Mouse (Mus musculus): ENCODE results near the gene Aldh1l1.
"Not testable (repeated sequence)": the region's sequence is repeated elsewhere in the genome, so short reads cannot be mapped to it uniquely, and the experiment has no call there.

The Aldh1l1 gene

DNA sequence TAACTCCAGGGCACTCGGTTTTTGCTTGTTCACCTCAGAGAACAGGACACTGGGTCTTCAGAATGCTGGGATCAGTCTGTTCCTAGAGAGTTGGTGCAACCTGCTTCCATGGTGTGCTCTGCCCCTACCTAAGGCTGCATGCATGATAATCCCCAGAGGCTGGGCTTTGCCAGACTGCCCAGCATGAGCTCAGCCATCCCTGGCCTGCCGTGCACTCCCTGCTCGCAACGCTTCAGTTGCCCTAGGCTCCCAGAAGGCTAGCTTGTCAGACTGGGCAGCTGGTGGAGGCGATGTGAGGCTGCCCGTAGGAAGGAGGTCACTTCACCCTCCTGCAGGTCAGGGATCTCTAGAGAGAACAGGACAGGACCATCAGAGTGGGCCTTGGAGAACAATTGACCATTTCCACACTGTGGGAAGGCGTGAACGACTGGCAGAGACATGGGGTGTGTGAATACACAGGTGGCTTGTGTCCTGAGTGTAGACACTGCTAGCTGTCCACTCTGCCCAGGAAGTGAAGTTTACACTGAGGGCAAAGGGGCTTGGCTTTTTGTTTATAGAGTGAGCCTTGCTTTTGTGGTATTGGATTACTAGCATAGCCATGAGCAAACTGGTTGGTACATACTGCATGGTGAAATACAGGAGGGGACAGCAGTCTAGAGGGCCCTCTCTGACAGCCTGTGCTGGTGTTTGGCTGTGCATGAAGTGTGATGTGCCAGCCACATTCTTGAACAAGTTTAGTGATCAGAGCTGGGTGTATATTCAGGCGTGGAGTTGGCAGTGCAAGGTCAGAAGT lies 134.8 kb downstream of the Aldh1l1 start:
- DNase-seq (ENCODE audit: low spot score) = no peak

- no peak for DNase-seq (ENCODE audit: low spot score)
These were observed 135.3 kb downstream of the Aldh1l1 start for GRCm38 (mm10) chr6:90621584-90621890.

DNA sequence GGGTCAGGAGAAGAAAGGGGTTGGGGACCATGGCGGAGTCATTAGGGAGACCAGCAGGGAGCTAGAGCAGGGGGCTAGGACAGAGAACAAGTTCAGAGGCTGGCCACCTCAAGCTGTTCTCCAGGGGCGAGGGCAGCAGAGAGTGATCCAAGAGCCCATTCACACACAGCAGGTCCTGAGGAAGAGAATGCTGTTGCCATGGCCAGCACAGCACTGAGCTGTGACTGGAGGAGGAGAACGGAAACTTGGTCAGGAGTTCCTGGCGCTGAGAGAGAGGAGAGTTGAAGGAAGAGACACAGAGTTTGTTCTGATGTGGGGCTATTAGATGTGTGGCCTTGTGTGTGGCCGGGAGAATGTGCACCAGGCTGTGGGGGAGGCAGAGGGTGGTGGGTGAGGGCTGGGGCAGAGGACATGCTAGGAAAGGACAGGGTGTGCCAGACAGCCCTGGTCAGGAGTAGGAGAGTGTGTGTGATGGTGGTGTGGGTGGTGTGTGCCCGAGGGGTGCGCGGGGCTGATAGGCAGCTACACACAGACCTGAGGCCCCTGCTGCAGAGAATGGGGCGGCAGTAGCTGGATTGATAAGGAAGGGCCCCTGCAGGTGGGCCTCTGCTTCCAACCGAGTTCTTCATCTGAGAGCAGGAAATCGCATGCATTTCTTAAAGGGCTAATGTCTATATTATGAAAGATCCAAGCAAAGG lies 136.7 kb downstream of the Aldh1l1 start:
- peak; percentile 36 for DNase-seq (ENCODE audit: low spot score)

DNA sequence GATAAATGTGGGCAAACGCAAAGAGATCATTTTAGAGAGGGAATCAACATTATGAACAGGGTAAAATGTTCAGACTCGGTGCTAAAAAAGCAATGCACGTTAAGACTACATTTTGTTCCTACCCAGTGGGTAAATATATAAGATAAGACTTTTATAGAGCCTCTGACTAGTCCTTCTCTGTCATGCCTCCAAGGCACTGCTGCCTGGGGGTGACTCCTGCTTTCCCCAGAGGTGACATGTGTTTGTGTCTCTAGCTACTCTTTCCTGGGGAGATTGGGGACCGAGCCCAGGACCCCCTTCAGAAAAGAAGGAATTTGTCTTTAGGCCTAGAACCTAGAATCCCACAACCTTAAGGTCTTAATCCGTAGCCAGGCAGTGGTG lies 137.2 kb downstream of the Aldh1l1 start:
- DNase-seq (ENCODE audit: low spot score) = no peak

- DNase-seq (ENCODE audit: low spot score) = no peak
These were observed 138.0 kb downstream of the Aldh1l1 start for GRCm38 (mm10) chr6:90624184-90624583.

DNA sequence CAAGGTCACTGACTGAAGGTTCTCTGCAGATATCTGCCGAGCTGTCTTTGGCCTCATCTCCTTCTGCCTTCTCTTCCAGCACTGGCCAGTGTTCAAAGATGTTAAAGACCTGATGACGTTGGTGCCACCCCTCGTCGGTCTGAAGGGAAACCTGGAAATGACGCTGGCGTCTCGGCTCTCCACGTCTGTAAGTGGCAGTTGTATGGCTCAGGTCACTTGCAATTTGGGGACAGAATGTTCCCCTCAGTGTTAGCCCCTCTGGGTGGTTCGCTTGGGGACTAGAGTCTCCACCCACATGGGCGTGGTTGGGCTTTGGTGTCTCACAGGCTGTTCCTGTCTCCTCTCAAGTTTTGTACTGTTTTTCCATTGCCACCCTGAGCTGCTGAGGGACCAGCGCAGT lies 138.5 kb downstream of the Aldh1l1 start:
- no peak for DNase-seq (ENCODE audit: low spot score)

- DNase-seq (ENCODE audit: low spot score) = no peak
These were observed 139.2 kb downstream of the Aldh1l1 start for GRCm38 (mm10) chr6:90625207-90625994.

- DNase-seq (ENCODE audit: low spot score) = no peak
These were observed 141.3 kb downstream of the Aldh1l1 start for GRCm38 (mm10) chr6:90627556-90627955.

DNA sequence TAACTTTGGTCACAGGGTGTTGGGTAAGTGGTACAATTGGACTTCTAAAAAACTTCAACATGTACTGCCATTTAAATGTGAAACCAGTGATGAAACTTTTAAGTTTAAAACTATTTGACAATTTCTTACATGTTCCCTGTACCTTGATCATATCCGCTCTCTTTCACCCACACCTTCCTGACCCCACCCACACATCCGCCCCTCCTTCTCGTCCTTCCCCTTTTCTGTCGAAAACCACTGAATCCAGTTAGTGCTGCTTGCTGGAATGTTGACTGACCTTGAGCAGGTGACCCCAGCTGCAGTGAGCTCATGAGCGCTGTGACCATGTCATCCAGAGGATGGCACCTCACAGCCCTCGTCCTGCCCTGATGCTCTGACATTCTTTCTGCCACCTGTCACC lies 143.3 kb downstream of the Aldh1l1 start:
- DNase-seq (ENCODE audit: low spot score) = no peak

GRCm38 (mm10) chr6:90630427-90630826 lies 144.2 kb downstream of the Aldh1l1 start:
- DNase-seq (ENCODE audit: low spot score) = no peak

DNA sequence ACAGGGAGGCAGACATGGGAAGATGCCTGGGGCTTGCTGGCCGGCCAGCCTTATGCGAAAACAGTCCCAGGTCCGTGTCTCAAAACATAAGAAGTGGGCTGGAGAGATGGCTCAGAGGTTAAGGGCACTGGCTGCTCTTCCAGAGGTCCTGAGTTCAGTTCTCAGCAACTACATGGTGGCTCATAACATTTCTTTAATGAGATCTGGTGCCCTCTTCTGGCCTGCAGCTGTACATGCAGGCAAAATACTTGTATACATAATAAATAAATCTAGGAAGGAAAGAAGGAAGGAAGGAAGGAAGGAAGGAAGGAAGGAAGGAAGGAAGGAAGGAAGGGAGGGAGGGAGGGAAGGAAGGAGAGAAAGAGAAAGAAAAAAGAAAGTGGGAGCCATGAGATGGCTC lies 146.3 kb downstream of the Aldh1l1 start:
- DNase-seq (ENCODE audit: low spot score) = not testable (repeated sequence)

- no peak for DNase-seq (ENCODE audit: low spot score)
These were observed 148.9 kb downstream of the Aldh1l1 start for GRCm38 (mm10) chr6:90635081-90635480.

- DNase-seq (ENCODE audit: low spot score) = no peak
These were observed 149.4 kb downstream of the Aldh1l1 start for GRCm38 (mm10) chr6:90635611-90636010.

GRCm38 (mm10) chr6:90643057-90643456 lies 156.8 kb downstream of the Aldh1l1 start:
- no peak for DNase-seq (ENCODE audit: low spot score)

- DNase-seq (ENCODE audit: low spot score) = no peak
These were observed 158.7 kb downstream of the Aldh1l1 start for GRCm38 (mm10) chr6:90644965-90645364.

DNA sequence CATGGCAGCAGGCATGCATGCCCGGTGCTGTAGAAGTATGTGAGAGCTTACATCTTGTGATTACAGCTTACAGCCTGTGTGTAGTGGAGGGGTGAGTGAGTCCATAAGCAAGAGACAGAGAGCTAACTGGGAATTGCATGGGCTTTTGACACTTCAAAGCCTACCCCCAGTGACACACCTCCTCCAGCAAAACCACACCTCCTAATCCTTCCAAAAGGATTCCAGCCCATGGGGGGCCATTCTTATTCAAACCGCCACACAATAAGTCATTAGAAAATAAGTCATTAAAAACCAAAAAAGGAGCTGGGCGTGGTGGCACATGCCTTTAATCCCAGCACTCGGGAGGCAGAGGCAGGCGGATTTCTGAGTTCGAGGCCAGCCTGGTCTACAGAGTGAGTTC lies 162.2 kb downstream of the Aldh1l1 start:
- DNase-seq (ENCODE audit: low spot score) = no peak

DNA sequence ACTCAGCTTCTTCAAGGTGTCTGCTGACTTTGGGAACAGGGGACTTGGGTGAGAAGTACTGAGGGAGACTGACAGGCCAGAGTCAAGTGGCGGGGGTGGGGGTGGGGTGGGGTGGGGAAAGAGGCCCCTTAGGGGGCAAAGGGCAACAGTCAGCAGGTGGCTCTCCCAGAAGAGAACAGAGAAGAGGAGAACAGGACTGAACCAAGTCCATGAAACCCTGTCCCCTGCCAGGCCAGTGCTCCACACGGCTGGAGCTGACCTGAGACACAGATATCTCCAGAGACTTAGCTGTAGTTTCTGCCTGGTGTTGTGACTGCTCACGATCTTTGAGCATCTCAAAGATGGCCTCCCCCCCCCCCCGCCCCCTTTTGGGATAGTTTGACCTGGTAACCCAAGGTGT lies 163.1 kb downstream of the Aldh1l1 start:
- peak; percentile 37 for DNase-seq (ENCODE audit: low spot score)

All from yolk sac, embryonic 10.5 days (tissue).